Mouse (Mus musculus) forebrain, embryonic 15.5 days (tissue): ENCODE measurements around the gene Ttc21b. TPM values are rescaled to one million over a fixed set of nuclear protein-coding genes. Genes with fewer than 3 reads are reported as not detected.
A peak's percentile ranks its signal among the peaks of the same experiment; 100 is the strongest.

Source experiments
- ATAC-seq: fragments of 200-750 bp; cut with Nextera tagmentation; replicated peaks from 2 replicates; pipeline ENCODE4 v1.8.0; 2017; ENCODE audit warnings: mild to moderate bottlenecking, moderate TSS enrichment, moderate library complexity
- H3K27ac ChIP-seq: fragments of 300-500 bp; sonication (generic); replicated peaks from 2 replicates; pipeline ENCODE4 v1.5.1; 2015; ENCODE audit warnings: mild to moderate bottlenecking, inconsistent platforms
- H3K27me3 ChIP-seq: fragments of 300-500 bp; sonication (generic); 2 replicates; pipeline ENCODE4 v1.6.1; 2015; ENCODE audit warnings: inconsistent platforms
- H3K36me3 ChIP-seq: fragments of 300-500 bp; sonication (generic); 2 replicates; pipeline ENCODE4 v1.6.1; 2015; ENCODE audit warnings: mild to moderate bottlenecking, inconsistent platforms
- H3K4me1 ChIP-seq: fragments of 300-500 bp; sonication (generic); 2 replicates; pipeline ENCODE4 v1.6.1; 2015; ENCODE audit warnings: inconsistent platforms
- H3K4me2 ChIP-seq: fragments of 300-500 bp; sonication (generic); replicated peaks from 2 replicates; pipeline ENCODE4 v1.6.1; 2015; ENCODE audit warnings: mild to moderate bottlenecking, inconsistent platforms
- H3K4me3 ChIP-seq: fragments of 300-500 bp; sonication (generic); 2 replicates; pipeline ENCODE4 v1.5.1; 2015; ENCODE audit warnings: mild to moderate bottlenecking, inconsistent platforms
- H3K9ac ChIP-seq: fragments of 300-500 bp; sonication (generic); replicated peaks from 2 replicates; pipeline ENCODE4 v1.6.1; 2015; ENCODE audit warnings: mild to moderate bottlenecking, inconsistent platforms
- H3K9me3 ChIP-seq: fragments of 300-500 bp; sonication (generic); 2 replicates; pipeline ENCODE4 v1.6.1; 2016; ENCODE audit warnings: inconsistent platforms
- WGBS: fragments of 180-500 bp; shearing (Covaris S2); methylation state at CpG from one replicate; pipeline ENCODE4 v1.1.7; 2015; ENCODE audit warnings: mixed read lengths; 5-methylcytosine and 5-hydroxymethylcytosine counted together
- polyA plus RNA-seq: library from polyadenylated mRNA; unstranded; fragments of >200 nt; fragmentation: Nextera tagmentation; extraction: Ambion mirVana; gene quantifications from 2 replicates; pipeline ENCODE4 v1.2.1, GENCODE M21; 2015

Gene Ttc21b
- polyA plus RNA-seq, 1 experiment from 2014 or later, result 13.4 TPM

GRCm38 (mm10) chr2:66165025-66165424, 91.4 kb downstream of the Ttc21b start:
- Histone ChIP-seq H3K4me2 (no peak overlapping the region), H3K4me3 (no peak overlapping the region), H3K9me3 (no peaks in the 10 kb centered on the region), H3K36me3 (no peaks in the 10 kb centered on the region), H3K27ac (no peak overlapping the region), H3K9ac (no peak overlapping the region), H3K4me1 (no peaks in the 10 kb centered on the region), H3K27me3 (no peaks in the 10 kb centered on the region)
- ATAC-seq, result no peak
- 95% methylated on average over 8 of the region's 8 CpGs for WGBS

DNA sequence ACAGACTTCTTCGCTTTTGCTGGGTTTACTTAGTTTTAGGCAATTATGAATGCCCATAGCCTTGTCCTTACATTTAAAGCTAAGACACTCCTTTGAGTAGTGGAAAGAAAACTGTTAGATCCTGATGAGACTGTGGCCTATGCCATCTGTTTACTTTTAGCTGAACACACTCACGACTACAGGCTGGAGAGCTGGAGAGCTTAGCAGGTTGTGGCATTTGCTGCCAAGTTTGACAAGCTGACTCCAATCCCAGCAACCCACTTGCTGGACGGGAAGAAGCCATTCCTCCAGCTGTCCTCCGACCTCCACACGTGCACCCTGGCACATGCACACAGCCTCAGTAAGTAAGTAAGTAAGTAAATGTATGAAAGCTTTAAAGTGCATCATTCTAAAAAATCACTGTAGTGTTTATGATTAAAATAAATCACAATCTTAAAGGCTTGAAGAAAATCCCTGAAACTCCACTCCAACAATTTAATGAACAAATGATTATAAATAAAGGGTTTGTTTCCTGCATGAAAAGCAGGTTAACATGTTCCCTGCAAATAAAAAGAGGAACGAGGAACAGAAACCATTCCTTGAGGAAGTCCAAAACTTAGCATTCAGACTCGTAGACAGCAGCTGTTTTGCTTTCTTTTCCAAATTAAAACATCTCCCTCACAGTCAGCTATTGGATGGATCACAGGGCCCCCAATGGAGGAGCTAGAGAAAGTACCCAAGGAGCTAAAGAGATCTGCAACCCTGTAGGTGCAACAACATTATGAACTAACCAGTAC, 98.1 kb downstream of the Ttc21b start:
- ATAC-seq, result peak; percentile 81
- no peak overlapping the region for H3K4me3 ChIP-seq
- peak overlapping the region; percentile 32 for H3K27ac ChIP-seq
- H3K4me2 ChIP-seq, result no peak overlapping the region
- H3K9me3 ChIP-seq, result no peaks in the 10 kb centered on the region
- peaks cover 22% of the 10 kb centered on the region for H3K4me1 ChIP-seq
- 48% methylated on average over 7 of the region's 7 CpGs for WGBS
- no peaks in the 10 kb centered on the region for H3K36me3 ChIP-seq
- no peak overlapping the region for H3K9ac ChIP-seq
- H3K27me3 ChIP-seq, result no peaks in the 10 kb centered on the region

DNA sequence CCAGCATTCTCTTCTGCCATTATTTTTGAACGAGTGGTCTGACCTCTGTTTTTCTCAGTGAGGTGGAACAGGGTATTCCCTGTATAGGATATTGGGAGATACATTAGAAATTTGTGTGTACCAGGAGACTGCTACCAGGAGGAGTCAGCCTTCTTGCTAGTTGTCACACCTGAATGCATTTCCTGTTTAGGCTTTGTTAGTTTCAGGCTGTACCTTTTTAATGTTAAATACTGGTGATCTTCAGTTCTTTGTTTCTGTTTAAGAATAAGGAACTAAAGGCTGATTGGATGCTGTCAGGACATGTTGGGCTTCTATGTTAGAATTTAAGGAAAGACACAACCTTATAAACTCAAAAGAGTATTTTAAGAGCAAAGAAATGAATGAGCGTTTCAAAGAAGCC, 105.0 kb downstream of the Ttc21b start:
- H3K4me3 ChIP-seq, result no peak overlapping the region
- peaks cover 12% of the 10 kb centered on the region for H3K4me1 ChIP-seq
- no peak overlapping the region for H3K9ac ChIP-seq
- 85% methylated on average over 2 of the region's 2 CpGs for WGBS
- no peak overlapping the region for H3K4me2 ChIP-seq
- H3K9me3 ChIP-seq, result no peaks in the 10 kb centered on the region
- no peaks in the 10 kb centered on the region for H3K27me3 ChIP-seq
- H3K36me3 ChIP-seq, result no peaks in the 10 kb centered on the region
- no peak for ATAC-seq
- no peak overlapping the region for H3K27ac ChIP-seq

DNA sequence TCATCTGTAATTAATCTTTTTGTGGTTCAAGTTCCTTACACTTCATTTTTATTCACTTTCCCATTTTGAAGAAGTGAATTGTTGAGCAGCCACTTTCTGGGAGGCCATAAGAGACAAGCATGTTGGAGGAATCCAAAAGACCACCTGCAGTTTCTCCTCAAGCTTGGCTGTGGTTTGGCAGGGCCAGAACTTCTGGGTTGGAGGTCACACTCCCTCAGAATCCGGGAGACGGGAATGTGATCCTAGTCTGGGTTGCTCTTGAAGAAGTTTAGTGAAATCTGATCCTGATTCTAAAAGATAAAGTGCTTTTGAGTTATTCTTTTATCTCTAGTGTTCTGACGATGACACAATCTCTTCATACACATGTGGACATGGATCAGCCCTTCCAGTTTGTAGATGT, 105.9 kb downstream of the Ttc21b start:
- Histone ChIP-seq H3K9ac (no peak overlapping the region), H3K27ac (no peak overlapping the region), H3K4me3 (no peak overlapping the region), H3K4me2 (no peak overlapping the region), H3K9me3 (no peaks in the 10 kb centered on the region), H3K36me3 (no peaks in the 10 kb centered on the region), H3K4me1 (peaks cover 5% of the 10 kb centered on the region), H3K27me3 (no peaks in the 10 kb centered on the region)
- WGBS, result 83% methylated on average over 3 of the region's 3 CpGs
- ATAC-seq, result no peak

GRCm38 (mm10) chr2:66148654-66149230, 107.7 kb downstream of the Ttc21b start:
- H3K36me3 ChIP-seq, result no peaks in the 10 kb centered on the region
- no peaks in the 10 kb centered on the region for H3K9me3 ChIP-seq
- H3K4me2 ChIP-seq, result no peak overlapping the region
- H3K4me3 ChIP-seq, result no peak overlapping the region
- no peaks in the 10 kb centered on the region for H3K4me1 ChIP-seq
- H3K27me3 ChIP-seq, result no peaks in the 10 kb centered on the region
- H3K27ac ChIP-seq, result no peak overlapping the region
- ATAC-seq, result no peak
- 85% methylated on average over 10 of the region's 10 CpGs for WGBS
- H3K9ac ChIP-seq, result no peak overlapping the region

GRCm38 (mm10) chr2:66146473-66146872, 109.9 kb downstream of the Ttc21b start:
- H3K27me3 ChIP-seq, result no peaks in the 10 kb centered on the region
- no peak overlapping the region for H3K9ac ChIP-seq
- no peak overlapping the region for H3K27ac ChIP-seq
- no peaks in the 10 kb centered on the region for H3K4me1 ChIP-seq
- H3K36me3 ChIP-seq, result no peaks in the 10 kb centered on the region
- no peak overlapping the region for H3K4me2 ChIP-seq
- no peak overlapping the region for H3K4me3 ChIP-seq
- H3K9me3 ChIP-seq, result no peaks in the 10 kb centered on the region
- ATAC-seq, result peak; percentile 51; the same call in 1 of the 2 replicates
- WGBS, result 25% methylated on average over 4 of the region's 4 CpGs

GRCm38 (mm10) chr2:66144770-66145169, 111.6 kb downstream of the Ttc21b start:
- Histone ChIP-seq H3K9me3 (no peaks in the 10 kb centered on the region), H3K27ac (no peak overlapping the region), H3K4me3 (no peak overlapping the region), H3K9ac (no peak overlapping the region), H3K36me3 (no peaks in the 10 kb centered on the region), H3K27me3 (no peaks in the 10 kb centered on the region), H3K4me2 (no peak overlapping the region), H3K4me1 (no peaks in the 10 kb centered on the region)
- WGBS, result 81% methylated on average over 5 of the region's 5 CpGs
- ATAC-seq, result no peak

DNA sequence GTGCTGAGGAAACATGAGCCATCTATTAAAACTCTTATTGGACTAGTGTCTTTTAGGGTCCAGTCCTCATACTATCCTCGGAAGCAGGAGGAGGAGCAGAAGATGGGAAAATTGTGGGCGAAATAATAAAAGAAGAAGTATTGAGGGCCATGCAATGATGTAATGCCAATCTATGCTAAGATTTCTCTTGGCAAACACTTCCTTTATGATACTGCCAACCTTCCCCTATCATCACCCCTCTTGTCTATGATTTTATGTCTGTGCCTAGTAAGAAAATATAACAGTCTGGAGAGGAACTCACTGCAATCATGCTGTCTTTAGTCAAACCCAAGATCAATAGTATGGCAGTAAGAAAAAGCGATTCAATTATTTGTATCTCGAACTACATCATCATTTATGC, 113.1 kb downstream of the Ttc21b start:
- no peaks in the 10 kb centered on the region for H3K27me3 ChIP-seq
- H3K4me1 ChIP-seq, result no peaks in the 10 kb centered on the region
- H3K27ac ChIP-seq, result no peak overlapping the region
- ATAC-seq, result no peak
- WGBS, result 85% methylated on average over 4 of the region's 4 CpGs
- no peak overlapping the region for H3K9ac ChIP-seq
- H3K36me3 ChIP-seq, result no peaks in the 10 kb centered on the region
- H3K4me3 ChIP-seq, result no peak overlapping the region
- H3K4me2 ChIP-seq, result no peak overlapping the region
- no peaks in the 10 kb centered on the region for H3K9me3 ChIP-seq

DNA sequence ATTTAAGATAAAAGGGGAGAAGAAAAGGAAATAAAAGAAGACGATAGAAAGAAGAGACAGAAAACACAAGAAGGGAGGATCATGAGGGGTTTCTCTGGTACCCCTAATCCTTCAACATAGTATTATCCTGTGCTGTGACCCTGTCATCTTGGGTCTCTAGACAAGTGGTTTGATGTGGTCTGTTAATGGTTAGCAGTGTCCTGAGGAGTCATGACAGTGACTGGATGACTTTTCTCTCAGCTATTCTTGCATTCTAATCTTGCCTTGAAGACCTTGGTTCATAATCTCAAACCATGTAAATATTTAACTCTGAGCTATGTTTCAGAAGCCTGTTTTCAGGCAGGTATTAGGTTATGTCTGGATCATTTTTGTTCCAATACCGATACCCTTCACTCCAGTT, 113.7 kb downstream of the Ttc21b start:
- H3K27ac ChIP-seq, result no peak overlapping the region
- no peak overlapping the region for H3K9ac ChIP-seq
- no peak overlapping the region for H3K4me3 ChIP-seq
- no peak overlapping the region for H3K4me2 ChIP-seq
- no peaks in the 10 kb centered on the region for H3K36me3 ChIP-seq
- 78% methylated on average over 2 of the region's 2 CpGs for WGBS
- no peak for ATAC-seq
- no peaks in the 10 kb centered on the region for H3K27me3 ChIP-seq
- no peaks in the 10 kb centered on the region for H3K4me1 ChIP-seq
- H3K9me3 ChIP-seq, result no peaks in the 10 kb centered on the region

- 98% methylated on average over 2 of the region's 2 CpGs for WGBS
- no peak overlapping the region for H3K27ac ChIP-seq
- no peaks in the 10 kb centered on the region for H3K4me1 ChIP-seq
- no peaks in the 10 kb centered on the region for H3K9me3 ChIP-seq
- H3K36me3 ChIP-seq, result no peaks in the 10 kb centered on the region
- no peak overlapping the region for H3K9ac ChIP-seq
- no peaks in the 10 kb centered on the region for H3K27me3 ChIP-seq
- H3K4me2 ChIP-seq, result no peak overlapping the region
- no peak overlapping the region for H3K4me3 ChIP-seq
- no peak for ATAC-seq
Measured at GRCm38 (mm10) chr2:66142268-66142667, 114.1 kb downstream of the Ttc21b start.

- Histone ChIP-seq H3K4me2 (no peak overlapping the region), H3K36me3 (no peaks in the 10 kb centered on the region), H3K4me3 (no peak overlapping the region), H3K27ac (no peak overlapping the region), H3K9ac (no peak overlapping the region), H3K27me3 (no peaks in the 10 kb centered on the region), H3K4me1 (no peaks in the 10 kb centered on the region), H3K9me3 (no peaks in the 10 kb centered on the region)
- ATAC-seq, result no peak
- WGBS, result 80% methylated on average over 4 of the region's 4 CpGs
Measured at GRCm38 (mm10) chr2:66140246-66140645, 116.2 kb downstream of the Ttc21b start.
